Mouse (Mus musculus) liver, embryonic 16.5 days (tissue): Measurements from ENCODE around the gene Speg. TPM values are rescaled to one million over a fixed set of nuclear protein-coding genes. Genes with fewer than 3 reads are reported as not detected.
A peak's percentile ranks its signal among the peaks of the same experiment; 100 is the strongest.

Source experiments
- ATAC-seq: fragments of 200-750 bp; cut with Nextera tagmentation; 2 replicates; pipeline ENCODE4 v1.8.0; 2017; ENCODE audit warnings: low read depth, mild to moderate bottlenecking, moderate number of reproducible peaks, moderate library complexity
- H3K27ac ChIP-seq: fragments of 300-500 bp; sonication (generic); 2 replicates; pipeline ENCODE4 v1.5.1; 2014; ENCODE audit warnings: mild to moderate bottlenecking, low read length
- H3K27me3 ChIP-seq: fragments of 300-500 bp; sonication (generic); 2 replicates; pipeline ENCODE4 v1.6.1; 2014; ENCODE audit warnings: low read depth, low read length, mixed read lengths; ENCODE audit not compliant: control insufficient read depth, insufficient read depth
- H3K36me3 ChIP-seq: fragments of 300-500 bp; sonication (generic); 2 replicates; pipeline ENCODE4 v1.6.1; 2014; ENCODE audit warnings: mild to moderate bottlenecking; ENCODE audit not compliant: control insufficient read depth, insufficient read depth
- H3K4me1 ChIP-seq: fragments of 300-500 bp; sonication (generic); 2 replicates; pipeline ENCODE4 v1.6.1; 2014; ENCODE audit warnings: low read depth, low read length, mixed read lengths; ENCODE audit not compliant: control insufficient read depth
- H3K4me2 ChIP-seq: fragments of 300-500 bp; sonication (generic); 2 replicates; pipeline ENCODE4 v1.6.1; 2014; ENCODE audit warnings: low read depth, low read length, mixed read lengths
- H3K4me3 ChIP-seq: fragments of 300-500 bp; sonication (generic); 2 replicates; pipeline ENCODE4 v1.5.1; 2014; ENCODE audit warnings: low read depth, mild to moderate bottlenecking, low read length
- H3K9ac ChIP-seq: fragments of 300-500 bp; sonication (generic); 2 replicates; pipeline ENCODE4 v1.6.1; 2014; ENCODE audit warnings: low read depth, low read length
- H3K9me3 ChIP-seq: fragments of 300-500 bp; sonication (generic); replicated peaks from 2 replicates; pipeline ENCODE4 v1.6.1; 2016; ENCODE audit warnings: low read length; ENCODE audit not compliant: control insufficient read depth
- WGBS: fragments of 180-500 bp; shearing (Covaris S2); extraction: QIAGEN DNeasy Blood & Tissue Kit; methylation state at CpG from one replicate; pipeline ENCODE4 v1.1.7; 2014; ENCODE audit not compliant: insufficient replicate concordance; 5-methylcytosine and 5-hydroxymethylcytosine counted together
- polyA plus RNA-seq: library from polyadenylated mRNA; unstranded; fragments of >200 nt; fragmentation: Nextera tagmentation; extraction: Ambion mirVana; gene quantifications from 2 replicates; pipeline ENCODE4 v1.2.1, GENCODE M21; 2015

Gene Speg
- polyA plus RNA-seq, 1 experiment from 2014 or later = 8.0 TPM

GRCm38 (mm10) chr1:75385142-75385730, 10.1 kb downstream of the Speg start:
- Histone ChIP-seq H3K9me3 (no peaks in the 10 kb centered on the region), H3K4me2 (no peak overlapping the region), H3K4me3 (no peak overlapping the region), H3K4me1 (no peaks in the 10 kb centered on the region; the same call in 1 of the 2 replicates), H3K9ac (no peak overlapping the region), H3K27ac (no peak overlapping the region), H3K27me3 (peaks cover 72% of the 10 kb centered on the region), H3K36me3 (no peaks in the 10 kb centered on the region)
- ATAC-seq = no peak
- WGBS = 58% methylated on average over 20 of the region's 20 CpGs

GRCm38 (mm10) chr1:75386149-75386548, 11.1 kb downstream of the Speg start:
- H3K27me3 ChIP-seq = peaks cover 73% of the 10 kb centered on the region
- H3K4me2 ChIP-seq = no peak overlapping the region
- no peak overlapping the region for H3K9ac ChIP-seq
- no peaks in the 10 kb centered on the region; the same call in 1 of the 2 replicates for H3K4me1 ChIP-seq
- H3K4me3 ChIP-seq = no peak overlapping the region
- H3K36me3 ChIP-seq = no peaks in the 10 kb centered on the region
- WGBS = 36% methylated on average over 4 of the region's 4 CpGs
- no peak for ATAC-seq
- no peaks in the 10 kb centered on the region for H3K9me3 ChIP-seq
- H3K27ac ChIP-seq = no peak overlapping the region

DNA sequence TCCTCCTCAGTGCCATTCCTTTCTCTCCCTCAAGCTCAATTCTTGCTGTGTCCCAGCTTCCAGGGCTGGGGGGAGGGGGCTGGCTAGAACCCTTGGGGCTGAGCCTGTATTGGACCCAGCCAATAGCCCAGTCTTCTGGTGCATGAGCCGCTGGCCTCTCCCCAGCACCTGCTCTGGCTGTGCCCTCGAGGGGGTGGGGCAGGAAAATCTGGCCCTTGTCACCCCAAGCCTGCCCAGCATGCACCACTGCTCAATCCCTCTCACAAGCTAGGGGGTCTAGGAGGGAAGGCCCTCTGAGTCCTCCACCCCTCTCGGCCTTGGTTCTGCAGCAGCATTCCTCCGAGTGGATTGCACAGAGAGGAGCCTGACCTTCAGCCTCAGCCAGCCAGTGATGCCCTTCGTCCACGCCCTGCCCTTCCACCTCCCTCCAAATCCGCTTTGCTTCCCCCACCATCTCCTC, 12.4 kb downstream of the Speg start:
- H3K27ac ChIP-seq = no peak overlapping the region
- no peaks in the 10 kb centered on the region for H3K36me3 ChIP-seq
- no peak overlapping the region; the same call in 1 of the 2 replicates for H3K4me2 ChIP-seq
- no peak overlapping the region for H3K4me3 ChIP-seq
- WGBS = 18% methylated on average over 7 of the region's 7 CpGs
- H3K4me1 ChIP-seq = no peaks in the 10 kb centered on the region
- H3K9me3 ChIP-seq = no peaks in the 10 kb centered on the region
- ATAC-seq = no peak
- H3K27me3 ChIP-seq = peaks cover 59% of the 10 kb centered on the region
- no peak overlapping the region for H3K9ac ChIP-seq

GRCm38 (mm10) chr1:75387929-75388897, 13.1 kb downstream of the Speg start:
- H3K9ac ChIP-seq = no peak overlapping the region
- no peaks in the 10 kb centered on the region for H3K36me3 ChIP-seq
- 5% methylated on average over 94 of the region's 94 CpGs for WGBS
- H3K4me1 ChIP-seq = no peaks in the 10 kb centered on the region
- no peak overlapping the region for H3K4me3 ChIP-seq
- no peak for ATAC-seq
- no peaks in the 10 kb centered on the region for H3K9me3 ChIP-seq
- no peak overlapping the region; the same call in 1 of the 2 replicates for H3K4me2 ChIP-seq
- H3K27me3 ChIP-seq = peaks cover 55% of the 10 kb centered on the region
- no peak overlapping the region for H3K27ac ChIP-seq

GRCm38 (mm10) chr1:75388898-75389515, 13.9 kb downstream of the Speg start:
- Histone ChIP-seq H3K27ac (no peak overlapping the region), H3K9me3 (no peaks in the 10 kb centered on the region), H3K4me3 (no peak overlapping the region), H3K36me3 (no peaks in the 10 kb centered on the region), H3K9ac (no peak overlapping the region), H3K27me3 (peaks cover 51% of the 10 kb centered on the region), H3K4me2 (no peak overlapping the region), H3K4me1 (no peaks in the 10 kb centered on the region)
- 18% methylated on average over 23 of the region's 23 CpGs for WGBS
- ATAC-seq = no peak

GRCm38 (mm10) chr1:75393139-75393538, 18.0 kb downstream of the Speg start:
- peaks cover 26% of the 10 kb centered on the region for H3K27me3 ChIP-seq
- no peaks in the 10 kb centered on the region for H3K4me1 ChIP-seq
- 50% methylated on average over 9 of the region's 9 CpGs for WGBS
- no peak overlapping the region for H3K4me3 ChIP-seq
- no peak for ATAC-seq
- no peak overlapping the region for H3K4me2 ChIP-seq
- H3K9me3 ChIP-seq = no peaks in the 10 kb centered on the region
- H3K27ac ChIP-seq = no peak overlapping the region
- H3K9ac ChIP-seq = no peak overlapping the region
- H3K36me3 ChIP-seq = no peaks in the 10 kb centered on the region

DNA sequence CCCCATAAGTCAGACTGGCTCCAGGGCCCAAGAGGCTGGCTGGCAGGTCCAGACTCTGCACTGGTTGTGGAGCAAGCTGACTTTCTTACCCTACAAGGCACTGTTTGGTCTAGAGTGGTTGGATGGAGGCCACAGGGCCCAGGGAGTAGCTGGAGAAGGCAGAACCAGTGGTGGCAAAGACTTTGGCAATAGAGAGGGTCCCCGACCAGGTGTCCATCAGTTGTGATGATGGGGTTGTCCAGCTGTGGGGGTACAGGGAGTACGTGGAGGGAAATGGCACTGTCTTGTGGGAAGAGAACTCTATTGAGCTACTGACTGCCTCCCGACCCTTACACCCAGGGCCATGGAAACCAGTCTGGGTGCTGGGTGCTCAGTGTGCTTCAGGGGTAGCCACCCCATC, 18.7 kb downstream of the Speg start:
- Histone ChIP-seq H3K4me1 (no peaks in the 10 kb centered on the region), H3K27me3 (peaks cover 19% of the 10 kb centered on the region), H3K4me2 (no peak overlapping the region), H3K9me3 (no peaks in the 10 kb centered on the region), H3K4me3 (no peak overlapping the region), H3K27ac (no peak overlapping the region), H3K36me3 (no peaks in the 10 kb centered on the region), H3K9ac (no peak overlapping the region)
- no peak for ATAC-seq
- WGBS = 61% methylated on average over 3 of the region's 3 CpGs

DNA sequence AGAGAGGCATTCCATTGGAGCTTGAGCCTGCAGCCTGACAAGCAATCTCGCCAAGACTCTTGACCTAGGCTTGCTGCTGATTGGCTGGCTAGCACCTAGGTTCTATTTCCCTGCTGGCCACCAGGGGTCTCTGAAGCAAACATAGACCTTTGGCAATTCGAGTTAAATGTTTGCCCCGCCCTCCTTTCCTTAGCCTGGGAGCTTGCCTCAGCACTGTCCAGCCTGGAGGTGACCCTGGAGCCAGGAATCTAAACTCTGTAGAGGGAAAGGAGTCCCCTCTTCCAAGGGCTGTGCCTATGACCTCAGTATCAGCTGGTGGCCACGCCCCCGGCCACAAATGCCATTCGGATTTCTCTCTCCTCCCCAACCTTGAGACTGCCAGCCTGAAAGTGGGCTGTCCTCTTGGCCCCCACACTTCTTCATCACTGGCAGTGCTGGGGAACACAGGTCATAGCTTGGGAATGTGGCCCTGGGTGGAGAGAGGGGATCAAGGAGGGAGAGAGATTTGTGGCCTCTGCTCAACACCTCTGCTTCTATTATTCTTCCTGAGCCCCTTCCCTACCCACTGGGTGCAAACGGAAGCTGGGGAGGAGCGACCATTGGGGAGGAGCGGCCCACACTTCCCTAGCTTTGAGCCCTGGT, 23.8 kb downstream of the Speg start:
- Histone ChIP-seq H3K4me2 (no peak overlapping the region), H3K27ac (no peak overlapping the region)

More for the DNA sequence above, 23.8 kb downstream of the Speg start:
- peaks cover 3% of the 10 kb centered on the region; the same call in 1 of the 2 replicates for H3K4me1 ChIP-seq
- H3K27me3 ChIP-seq = no peaks in the 10 kb centered on the region
- H3K36me3 ChIP-seq = no peaks in the 10 kb centered on the region
- no peaks in the 10 kb centered on the region for H3K9me3 ChIP-seq
- 9% methylated on average over 9 of the region's 9 CpGs for WGBS
- no peak overlapping the region for H3K9ac ChIP-seq
- H3K4me3 ChIP-seq = no peak overlapping the region
- peak; percentile 71 for ATAC-seq
